Mouse (Mus musculus) brain, embryonic 14.5 days (tissue): ENCODE data around the gene 4930415O20Rik. TPM values are rescaled to one million over a fixed set of nuclear protein-coding genes. Genes with fewer than 3 reads are reported as not detected.

Source experiments
- DNase-seq: peaks from one replicate; pipeline ENCODE4 v3.0.0-alpha.2; 2011; ENCODE audit warnings: low read depth
- CTCF ChIP-seq: fragments of 200-500 bp; IDR thresholded peaks from 2 replicates; pipeline ENCODE4 v1.5.1; 2012; ENCODE audit warnings: inconsistent platforms, mild to moderate bottlenecking, moderate library complexity, borderline replicate concordance; ENCODE audit not compliant: insufficient read depth, insufficient read length; ENCODE audit errors: extremely low read depth
- POLR2A ChIP-seq: fragments of 200-500 bp; IDR thresholded peaks from 2 replicates; pipeline ENCODE4 v1.6.1; 2012; ENCODE audit warnings: mild to moderate bottlenecking, inconsistent platforms, borderline replicate concordance; ENCODE audit not compliant: poor library complexity, insufficient read depth, insufficient read length, severe bottlenecking; ENCODE audit errors: extremely low read depth
- polyA plus RNA-seq: library from polyadenylated mRNA; depleted of rRNA; stranded (reverse); fragments of >200 nt; gene quantifications from 2 replicates; pipeline ENCODE4 v1.2.3, GENCODE M21; 2012

4930415O20Rik gene
- polyA plus RNA-seq, 1 experiment: not detected

- no peak for DNase-seq
- TF ChIP-seq CTCF (no peak), POLR2A (no peak)
Measured at GRCm38 (mm10) chr15:98543341-98543740, 27.5 kb upstream of the 4930415O20Rik start.

GRCm38 (mm10) chr15:98545151-98545550 lies 25.7 kb upstream of the 4930415O20Rik start:
- no peak for DNase-seq
- TF ChIP-seq POLR2A (no peak), CTCF (no peak)

- no peak for TF ChIP-seq CTCF
- no peak for TF ChIP-seq POLR2A
- DNase-seq: no peak
Measured at GRCm38 (mm10) chr15:98546843-98547242, 24.0 kb upstream of the 4930415O20Rik start.

- TF ChIP-seq CTCF: no peak
- TF ChIP-seq POLR2A: no peak
- DNase-seq: no peak
Measured at GRCm38 (mm10) chr15:98552758-98553157, 18.0 kb upstream of the 4930415O20Rik start.

- TF ChIP-seq POLR2A: no peak
- no peak for TF ChIP-seq CTCF
- DNase-seq: no peak
Measured at GRCm38 (mm10) chr15:98555881-98556280, 14.9 kb upstream of the 4930415O20Rik start.

GRCm38 (mm10) chr15:98557186-98557585 lies 13.6 kb upstream of the 4930415O20Rik start:
- no peak for TF ChIP-seq POLR2A
- TF ChIP-seq CTCF: no peak
- no peak for DNase-seq

- TF ChIP-seq POLR2A (no peak), CTCF (no peak)
- no peak for DNase-seq
Measured at GRCm38 (mm10) chr15:98566973-98567277, 3.9 kb upstream of the 4930415O20Rik start.

- peak; percentile 91; the same call in 1 of the 2 replicates for TF ChIP-seq POLR2A
- peak; percentile 39; the same call in 1 of the 2 replicates for TF ChIP-seq CTCF
- DNase-seq: peak; percentile 100
Measured at GRCm38 (mm10) chr15:98567278-98568134, 3.3 kb upstream of the 4930415O20Rik start.

GRCm38 (mm10) chr15:98568256-98569033 lies 2.4 kb upstream of the 4930415O20Rik start:
- no peak for TF ChIP-seq CTCF
- TF ChIP-seq POLR2A: no peak
- DNase-seq: no peak

GRCm38 (mm10) chr15:98569216-98569615 lies 1.6 kb upstream of the 4930415O20Rik start:
- TF ChIP-seq POLR2A: no peak
- no peak for TF ChIP-seq CTCF
- no peak for DNase-seq

- no peak for TF ChIP-seq POLR2A
- no peak for TF ChIP-seq CTCF
- DNase-seq: no peak
Measured at GRCm38 (mm10) chr15:98569795-98570365, 924 bp upstream of the 4930415O20Rik start.
